Mouse (Mus musculus) liver, postnatal 0 days (tissue): Measurements from ENCODE around the gene Ccser1.

Source experiments
- CTCF ChIP-seq: sonication (generic); IDR thresholded peaks from 2 replicates; pipeline ENCODE4 v1.5.1; 2016; ENCODE audit warnings: antibody characterized with exemption, low read depth
- EP300 ChIP-seq: IDR thresholded peaks from 2 replicates; pipeline ENCODE4 v1.6.1; 2016; ENCODE audit warnings: antibody characterized with exemption, low read depth, mild to moderate bottlenecking

DNA sequence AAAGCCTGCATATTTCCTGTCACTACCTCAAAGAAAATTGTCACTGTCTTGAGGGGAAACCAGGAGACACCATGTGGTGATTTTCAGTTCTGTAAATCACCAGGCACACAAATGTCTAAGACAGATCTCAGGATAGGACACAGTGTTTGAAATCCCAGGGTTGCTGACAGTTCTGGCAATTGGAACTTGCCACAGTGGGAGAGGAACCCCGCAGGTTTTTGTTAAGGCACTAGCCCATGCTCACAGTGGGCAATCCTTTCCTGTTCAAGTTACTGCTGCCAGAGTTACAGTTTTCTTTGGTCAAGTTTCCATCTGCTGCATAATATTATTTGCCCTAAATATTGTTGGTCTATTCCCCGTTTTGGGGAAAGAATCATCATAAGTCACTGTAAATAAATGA is 1024.9 kb downstream of the Ccser1 start:
- no peak for TF ChIP-seq CTCF
- no peak for TF ChIP-seq EP300
